26 mouse cellular contexts compared by ENCODE assay signal in genomic region chr1:175646952-175647351, GRCm38 (mm10). TPM values are rescaled to one million over a fixed set of nuclear protein-coding genes. Genes with fewer than 3 reads are reported as not detected.
DNase-seq lines count a peak whose midpoint lies in the region; ATAC-seq and TF ChIP-seq lines count a peak whose summit lies in the region.
"Had no signal": no experiment of that assay in that cellular context is flagged by ENCODE, and none has a peak within 500 bp of the region (broad histone marks: within the 10 kb centered on the region; RNA-seq: fewer than 3 reads in every experiment).

No protein-coding gene starts in this region.

- no peak overlapping the region for H3K27ac ChIP-seq in liver, embryonic 12.5 days
- peak overlapping the region; percentile 88 for H3K27ac ChIP-seq in liver, adult 2 months (replicated peaks; ENCODE audit: insufficient read depth, low read depth, low read length)
- H3K27ac ChIP-seq: embryonic facial prominence, embryonic 15.5 days; forebrain, embryonic 10.5 days; hindbrain, postnatal 0 days; layer of hippocampus, adult 2 months; limb, embryonic 10.5 days; lung, embryonic 15.5 days had no signal

- no peaks in the 10 kb centered on the region for H3K4me1 ChIP-seq in liver, embryonic 12.5 days
- peaks cover 21% of the 10 kb centered on the region for H3K4me1 ChIP-seq in liver, adult 2 months (ENCODE audit: control insufficient read depth, insufficient read depth, low read length)
- H3K4me1 ChIP-seq: embryonic facial prominence, embryonic 15.5 days; forebrain, embryonic 10.5 days; limb, embryonic 10.5 days; lung, embryonic 15.5 days had no signal

- no peak for TF ChIP-seq CTCF in liver, adult 2 months (IDR thresholded peaks at IDR 0.05; ENCODE audit: low read depth, low read length)

- no peak overlapping the region for H3K9ac ChIP-seq in liver, embryonic 12.5 days
- no peak overlapping the region for H3K9ac ChIP-seq in liver, adult 2 months (ENCODE audit: low read depth, low read length)
- H3K9ac ChIP-seq: embryonic facial prominence, embryonic 15.5 days; lung, embryonic 15.5 days had no signal

- DNase-seq in liver, result peak; percentile 24
- DNase-seq in kidney, adult 9 months, result peak; percentile 88
- peak; percentile 99 for DNase-seq in liver, adult 2 months (ENCODE audit: extremely low read depth, low read depth, low spot score)
- no peak for DNase-seq in frontal cortex, postnatal 10 days (ENCODE audit: low spot score in 2 of 2)
- no peak for DNase-seq in spleen, postnatal 10 days (ENCODE audit: low spot score in 2 of 2)
- DNase-seq in lung, postnatal 14 days, result no peak
- DNase-seq: adrenal gland, postnatal 25 days; cerebellum, adult 2 months; embryo, embryonic 11 days; heart, postnatal 4 days; right cerebral cortex, adult 18-20 months had no signal

- no peak for TF ChIP-seq POLR2A in liver, adult 2 months (IDR thresholded peaks at IDR 0.05; ENCODE audit: extremely low read depth, insufficient read depth, low read length)

- no peak overlapping the region for H3K4me2 ChIP-seq in liver, embryonic 12.5 days
- H3K4me2 ChIP-seq: embryonic facial prominence, embryonic 15.5 days; lung, embryonic 15.5 days had no signal

- no peaks in the 10 kb centered on the region for H3K27me3 ChIP-seq in liver, embryonic 12.5 days (replicated peaks)
- H3K27me3 ChIP-seq in liver, adult 2 months (ENCODE audit: control insufficient read depth, insufficient read depth, low read length), result no peaks in the 10 kb centered on the region
- H3K27me3 ChIP-seq: embryonic facial prominence, embryonic 15.5 days; lung, embryonic 15.5 days had no signal

- no peak for ATAC-seq in liver, embryonic 12.5 days
- peak; percentile 79 for ATAC-seq in megakaryocyte progenitor cell, adult 5-6 weeks (replicated peaks; ENCODE audit: poor library complexity)
- ATAC-seq: hindbrain, postnatal 0 days; Patski had no signal

- 40% methylated on average over 9 of the region's 9 CpGs for WGBS in liver, embryonic 12.5 days (ENCODE audit: insufficient replicate concordance)
- WGBS in liver, adult 2 months, result 13% methylated on average over 9 of the region's 9 CpGs

- no peak overlapping the region for H3K4me3 ChIP-seq in liver, embryonic 12.5 days
- H3K4me3 ChIP-seq in liver, adult 2 months (ENCODE audit: insufficient read depth, low read depth, low read length), result no peak overlapping the region
- H3K4me3 ChIP-seq: embryonic facial prominence, embryonic 15.5 days; forebrain, embryonic 10.5 days; layer of hippocampus, adult 2 months; limb, embryonic 10.5 days; lung, embryonic 15.5 days had no signal

- no peaks in the 10 kb centered on the region for H3K36me3 ChIP-seq in liver, embryonic 12.5 days
- H3K36me3 ChIP-seq in liver, adult 2 months (ENCODE audit: control insufficient read depth, insufficient read depth, low read length), result peaks cover 39% of the 10 kb centered on the region
- H3K36me3 ChIP-seq: embryonic facial prominence, embryonic 15.5 days; forebrain, embryonic 10.5 days; limb, embryonic 10.5 days; lung, embryonic 15.5 days had no signal

- H3K9me3 ChIP-seq in liver, embryonic 12.5 days (replicated peaks), result no peaks in the 10 kb centered on the region
- H3K9me3 ChIP-seq: embryonic facial prominence, embryonic 15.5 days; forebrain, embryonic 10.5 days; limb, embryonic 10.5 days; lung, embryonic 15.5 days had no signal

- H3K79me2 ChIP-seq in liver, adult 2 months (ENCODE audit: control insufficient read depth, insufficient read depth, low read length), result no peaks in the 10 kb centered on the region

RNA-seq across cellular contexts. Expression of gene Fh1, which starts 21.5 kb away (rescaled TPM):
- 80.2 and 87.8 TPM in 2 replicates for polyA plus RNA-seq in liver, embryonic 12.5 days (2016; fragmentation: Nextera tagmentation; extraction: Ambion mirVana)
- 162 and 208 TPM in 2 replicates for total RNA-seq in liver, adult 2 months (2014; rRNA removed)
- 58.5 and 67.7 TPM in 2 replicates for polyA plus RNA-seq in liver, adult 2 months (2012; rRNA removed)
- 162 and 179 TPM in 2 replicates for total RNA-seq in megakaryocyte progenitor cell, adult 5-6 weeks (2015)
- total RNA-seq in megakaryocyte progenitor cell, adult 5-6 weeks (2017), result 104 and 121 TPM in 2 replicates

RNA-seq across cellular contexts. Expression of gene Kmo, which starts 26.8 kb away (rescaled TPM):
- 2.9 and 3.2 TPM in 2 replicates for polyA plus RNA-seq in liver, embryonic 12.5 days (2016; fragmentation: Nextera tagmentation; extraction: Ambion mirVana)
- 210 and 319 TPM in 2 replicates for total RNA-seq in liver, adult 2 months (2014; rRNA removed)
- polyA plus RNA-seq in liver, adult 2 months (2012; rRNA removed), result 64.7 and 69.1 TPM in 2 replicates
- total RNA-seq in megakaryocyte progenitor cell, adult 5-6 weeks (2015), result 3.0 and 3.4 TPM in 2 replicates
- 6.4 and 7.1 TPM in 2 replicates for total RNA-seq in megakaryocyte progenitor cell, adult 5-6 weeks (2017)
- total RNA-seq: heart, postnatal 4 days; midbrain, postnatal 0 days had no signal
- polyA plus RNA-seq: limb, embryonic 10.5 days; midbrain, postnatal 0 days had no signal

RNA-seq across cellular contexts. Expression of gene Opn3, which starts 45.6 kb away (rescaled TPM):
- 2.5 and 3.1 TPM in 2 replicates for polyA plus RNA-seq in liver, embryonic 12.5 days (2016; fragmentation: Nextera tagmentation; extraction: Ambion mirVana)
- total RNA-seq in liver, adult 2 months (2014; rRNA removed), result 0.18 and 0.40 TPM in 2 replicates
- polyA plus RNA-seq in liver, adult 2 months (2012; rRNA removed), result 0.21 and 0.28 TPM in 2 replicates
- 0.25 and 0.88 TPM in 2 replicates for total RNA-seq in megakaryocyte progenitor cell, adult 5-6 weeks (2015)
- total RNA-seq in megakaryocyte progenitor cell, adult 5-6 weeks (2017), result 0.30 and 0.37 TPM in 2 replicates

RNA-seq across cellular contexts. Expression of gene Chml, which starts 45.7 kb away (rescaled TPM):
- 1.6 TPM in 2 replicates for polyA plus RNA-seq in liver, embryonic 12.5 days (2016; fragmentation: Nextera tagmentation; extraction: Ambion mirVana)
- total RNA-seq in liver, adult 2 months (2014; rRNA removed), result 1.8 and 2.3 TPM in 2 replicates
- 0.98 and 1.6 TPM in 2 replicates for polyA plus RNA-seq in liver, adult 2 months (2012; rRNA removed)
- 9.6 and 11.8 TPM in 2 replicates for total RNA-seq in megakaryocyte progenitor cell, adult 5-6 weeks (2015)
- 16.4 and 17.1 TPM in 2 replicates for total RNA-seq in megakaryocyte progenitor cell, adult 5-6 weeks (2017)

RNA-seq across cellular contexts. Expression of gene Wdr64, which starts 51.4 kb away (rescaled TPM):
- not detected in 2 replicates for polyA plus RNA-seq in liver, embryonic 12.5 days (2016; fragmentation: Nextera tagmentation; extraction: Ambion mirVana)
- total RNA-seq in liver, adult 2 months (2014; rRNA removed), result not detected in 2 replicates
- not detected in 2 replicates for polyA plus RNA-seq in liver, adult 2 months (2012; rRNA removed)
- total RNA-seq in megakaryocyte progenitor cell, adult 5-6 weeks (2015), result not detected in 2 replicates
- not detected in 2 replicates for total RNA-seq in megakaryocyte progenitor cell, adult 5-6 weeks (2017)
- total RNA-seq: adrenal gland, postnatal 25 days; heart, postnatal 4 days; hindbrain, postnatal 0 days; layer of hippocampus, adult 2 months; megakaryocyte-erythroid progenitor cell, adult 5-6 weeks; midbrain, postnatal 0 days had no signal
- polyA plus RNA-seq: C2C12; cerebellum, adult 2 months; embryonic facial prominence, embryonic 15.5 days; forebrain, embryonic 10.5 days; heart, embryonic 14.5 days; hindbrain, postnatal 0 days; limb, embryonic 10.5 days; lung, embryonic 15.5 days; midbrain, postnatal 0 days; Patski; small intestine, adult 2 months; stomach, embryonic 14.5 days had no signal

Comparison
In these comparisons a context has a peak if more than half of its experiments do, and no peak if none do; other contexts are left out.
1. DNase-seq: peak in liver (single experiment), kidney, adult 9 months (single experiment) and liver, adult 2 months (single experiment); none in frontal cortex, postnatal 10 days (0 of 2), spleen, postnatal 10 days (0 of 2) and lung, postnatal 14 days (single experiment).
2. RNA of gene Kmo, which starts 26.8 kb away (total RNA-seq): 210 to 319 TPM in liver, adult 2 months; 3.0 to 7.1 TPM in megakaryocyte progenitor cell, adult 5-6 weeks; every median in the first group is over 10 times any median in the second.